Mouse (Mus musculus): ENCODE measurements around the gene Ednrb. TPM values are rescaled to one million over a fixed set of nuclear protein-coding genes. Genes with fewer than 3 reads are reported as not detected.

The Ednrb gene
- total RNA-seq, 2 experiments from 2014 or later, result 134 to 138 TPM

- DNase-seq (ENCODE audit: low spot score in 2 of 2), result no peak
Observed at GRCm38 (mm10) chr14:103767488-103767887, 76.7 kb downstream of the Ednrb start.

Other genes with a start within 250 kb of the Ednrb start
- 10 to 100 TPM; 59.7 to 65.2 TPM for gene Slain1, start 194.2 kb downstream of the Ednrb start, total RNA-seq (2021)